Mouse (Mus musculus) 416B (cell line): ENCODE measurements around the gene Nol4l.

Experiments used
- DNase-seq: peaks from one replicate; pipeline ENCODE4 v3.0.0; 2011; ENCODE audit warnings: low read depth

Nol4l gene

DNA sequence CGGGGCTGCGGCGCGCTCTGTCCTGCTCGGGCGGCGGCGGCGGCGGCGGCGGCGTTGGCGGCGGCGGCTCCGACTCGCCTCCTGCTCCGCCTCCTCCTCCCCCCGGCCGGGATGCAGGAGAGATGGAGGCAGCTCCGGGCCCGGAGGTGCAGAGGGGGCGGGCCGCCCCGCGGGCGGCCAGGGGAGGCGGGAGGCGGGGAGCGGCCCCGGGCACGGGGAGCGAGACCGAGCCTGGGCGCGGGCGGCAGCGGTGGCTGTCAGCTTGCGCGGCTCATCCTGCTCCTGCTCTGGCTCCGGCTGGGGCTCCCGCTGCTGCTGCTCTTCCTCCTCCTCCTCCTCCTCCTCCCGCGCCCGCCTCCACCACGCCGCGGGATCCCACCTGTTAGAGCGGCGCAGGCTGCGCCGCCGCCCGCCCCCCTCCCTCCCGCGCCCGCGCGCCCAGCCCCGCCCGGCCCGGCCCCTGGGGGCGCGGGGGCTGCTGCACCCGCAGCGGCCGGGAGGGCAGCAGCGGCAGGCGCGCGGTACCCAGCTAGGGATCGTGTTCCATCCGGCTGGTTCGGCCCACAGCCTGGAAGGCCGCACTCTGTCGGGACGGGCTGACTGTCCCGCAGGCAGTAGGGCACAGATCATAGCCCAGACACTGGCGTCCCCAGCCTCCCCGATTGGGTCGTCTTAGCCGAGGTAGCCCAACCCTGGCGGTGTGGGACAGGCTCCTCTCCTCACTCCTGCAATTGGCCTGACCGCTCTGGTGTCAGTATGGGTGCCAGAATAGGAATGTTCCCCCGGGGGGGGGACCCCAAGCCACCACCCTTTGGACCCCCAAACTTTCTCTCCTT, at the start of gene Nol4l:
Gene Nol4l (minus strand): TSS at position 41 of the 836 bp plus-strand sequence.
- DNase-seq, result no peak

DNA sequence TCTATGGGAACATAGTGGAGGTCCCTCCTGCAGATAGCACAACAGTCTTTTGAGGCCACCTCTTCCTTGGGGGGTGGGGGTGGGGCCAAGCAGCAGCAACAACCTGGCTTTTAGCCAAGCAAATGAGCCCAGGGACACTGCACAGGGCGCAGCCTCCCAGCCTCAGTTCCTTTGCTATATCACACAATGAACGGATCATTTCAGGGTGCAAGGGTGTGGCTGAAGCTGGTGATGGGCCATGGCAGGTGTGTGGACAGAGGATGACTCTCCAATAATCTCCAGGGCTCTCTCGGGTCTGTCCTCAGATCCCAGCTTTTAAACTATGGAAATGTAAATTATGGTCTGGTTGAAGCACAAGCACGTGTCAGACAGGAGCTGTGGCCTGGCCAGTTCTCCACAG, 47.4 kb upstream of the Nol4l start:
- DNase-seq, result no peak

DNA sequence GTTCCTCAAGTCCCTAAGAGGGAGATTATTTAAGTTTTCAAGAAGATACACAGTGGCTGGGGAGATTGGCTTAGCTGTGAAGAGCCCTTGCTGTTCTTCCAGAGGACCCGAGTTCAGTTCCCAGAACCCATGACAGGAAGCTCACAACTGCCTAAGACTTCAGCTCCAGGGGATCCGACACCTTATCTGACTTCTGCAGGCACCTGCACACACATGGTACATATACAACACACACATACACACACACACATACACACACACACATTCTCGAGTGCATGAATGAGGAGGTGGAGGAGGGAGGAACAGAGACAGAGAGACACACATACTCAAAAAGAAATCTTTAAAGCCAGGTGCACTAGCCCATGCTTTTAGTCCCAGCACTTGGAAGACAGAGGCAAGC, 46.4 kb upstream of the Nol4l start:
- DNase-seq, result no peak

DNA sequence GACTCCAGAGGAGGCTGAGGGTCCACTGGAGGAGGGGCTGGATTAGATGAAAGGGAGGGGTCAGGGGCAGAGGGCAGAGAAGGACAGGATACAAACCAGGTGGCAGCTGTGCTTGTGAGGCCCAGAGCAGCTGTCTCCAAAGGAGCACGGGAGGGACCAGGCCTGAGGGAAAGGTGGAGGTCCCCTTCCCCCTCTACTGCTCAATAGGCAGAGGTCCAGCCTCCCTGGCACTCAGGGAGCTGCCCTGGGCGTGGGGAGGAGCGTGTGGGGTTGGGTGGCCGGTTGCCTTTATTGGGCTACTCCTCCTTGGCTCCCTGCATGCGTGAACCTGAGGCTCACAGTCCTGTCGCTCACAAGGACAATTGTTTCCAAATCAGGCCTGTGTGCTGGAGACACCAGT, 45.8 kb upstream of the Nol4l start:
- no peak for DNase-seq

DNA sequence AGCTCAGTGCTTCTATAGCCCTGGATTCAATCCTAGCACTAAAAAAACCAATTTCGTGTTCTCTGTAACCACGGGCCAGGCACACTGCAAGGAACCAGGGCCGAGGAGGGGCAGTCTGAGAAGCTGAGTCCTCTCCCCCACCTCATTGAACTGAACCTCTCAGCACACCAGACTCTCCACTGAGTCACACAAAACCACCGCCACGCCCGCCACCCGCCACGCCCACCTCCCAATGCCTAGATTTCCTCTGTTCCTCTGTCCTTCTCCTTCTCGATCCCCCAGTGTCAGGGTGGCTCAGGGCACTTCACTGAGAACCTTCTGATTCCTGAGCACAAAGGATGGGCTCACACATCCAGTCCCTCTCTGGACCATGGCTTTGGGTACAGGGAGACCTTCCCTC, 43.3 kb upstream of the Nol4l start:
- peak; percentile 49 for DNase-seq

DNA sequence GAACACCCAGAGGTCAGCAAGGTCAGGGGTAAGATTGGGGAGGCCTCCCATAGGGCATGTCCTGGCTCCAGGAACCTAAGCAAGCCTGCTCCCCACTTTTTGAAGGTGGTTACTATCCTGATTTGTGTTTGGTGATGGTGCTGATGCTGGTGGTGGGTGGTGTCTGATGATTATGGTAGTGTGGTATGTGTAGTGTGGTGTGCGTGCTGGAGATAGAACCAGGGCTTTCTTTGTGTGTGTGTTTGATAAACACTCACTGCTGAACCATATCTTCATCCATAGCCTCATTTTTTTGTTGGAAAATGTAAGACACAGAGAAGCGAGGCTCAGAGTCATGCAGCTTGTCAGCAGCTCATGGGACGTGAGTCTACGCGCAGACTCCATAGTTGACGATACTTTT, 38.8 kb upstream of the Nol4l start:
- DNase-seq, result no peak

DNA sequence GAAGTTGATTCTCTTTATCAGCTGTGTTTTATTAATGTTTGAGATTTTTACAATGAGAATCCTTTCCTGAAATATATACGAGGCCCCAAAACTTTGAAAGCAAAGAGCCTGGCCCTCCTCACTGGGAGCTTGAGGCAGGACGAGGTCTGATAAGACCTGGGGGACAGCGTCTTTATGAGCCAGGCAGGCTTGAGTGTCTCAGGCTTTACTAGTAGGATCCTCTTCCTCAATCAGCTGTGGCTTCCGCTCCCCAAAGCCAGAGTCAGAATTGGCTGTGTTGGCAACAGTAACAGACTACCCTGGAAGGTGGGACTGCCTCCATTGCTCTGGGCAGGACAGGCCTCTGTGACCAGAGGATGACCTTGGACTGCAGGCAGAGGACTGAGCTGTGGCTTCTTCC, 38.2 kb upstream of the Nol4l start:
- no peak for DNase-seq

DNA sequence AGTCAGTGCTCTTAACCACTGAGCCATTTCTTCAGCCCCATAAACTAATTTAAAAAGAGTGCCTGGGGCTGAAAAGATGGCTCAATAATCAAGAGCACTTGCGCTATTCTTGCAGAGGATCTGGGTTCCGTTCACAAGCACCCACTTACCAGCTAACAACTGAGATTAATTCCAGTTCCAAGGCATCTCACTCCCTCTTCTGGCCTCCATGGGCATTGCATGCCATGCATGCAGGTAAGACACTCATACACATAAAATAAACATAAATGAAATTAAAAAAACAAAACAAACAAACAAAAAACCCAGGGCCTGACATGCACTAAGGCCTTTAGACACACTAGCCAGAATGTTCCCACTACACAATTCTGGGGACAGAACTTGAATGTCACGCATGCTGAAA, 34.6 kb upstream of the Nol4l start:
- DNase-seq, result peak; percentile 45

DNA sequence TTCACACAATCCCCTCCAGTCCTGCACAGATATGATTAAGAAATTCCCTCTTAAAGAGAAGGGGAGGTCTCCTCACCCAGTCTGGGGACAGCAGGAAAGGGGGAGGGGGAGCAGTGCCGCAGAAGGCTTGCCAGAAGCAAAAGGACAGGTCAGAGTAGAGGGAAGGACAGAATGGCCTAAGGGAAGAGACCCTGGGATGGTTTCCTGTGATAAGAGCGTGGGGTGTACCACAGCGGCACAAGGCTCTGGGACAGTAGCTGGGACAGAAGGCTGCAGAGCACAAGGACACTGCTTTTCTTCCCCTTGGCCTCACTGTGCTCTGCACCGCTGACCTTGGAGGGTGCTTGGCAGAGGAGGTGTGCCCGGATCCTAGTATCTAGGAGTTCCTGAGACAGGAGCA, 31.8 kb upstream of the Nol4l start:
- DNase-seq, result peak; percentile 96

DNA sequence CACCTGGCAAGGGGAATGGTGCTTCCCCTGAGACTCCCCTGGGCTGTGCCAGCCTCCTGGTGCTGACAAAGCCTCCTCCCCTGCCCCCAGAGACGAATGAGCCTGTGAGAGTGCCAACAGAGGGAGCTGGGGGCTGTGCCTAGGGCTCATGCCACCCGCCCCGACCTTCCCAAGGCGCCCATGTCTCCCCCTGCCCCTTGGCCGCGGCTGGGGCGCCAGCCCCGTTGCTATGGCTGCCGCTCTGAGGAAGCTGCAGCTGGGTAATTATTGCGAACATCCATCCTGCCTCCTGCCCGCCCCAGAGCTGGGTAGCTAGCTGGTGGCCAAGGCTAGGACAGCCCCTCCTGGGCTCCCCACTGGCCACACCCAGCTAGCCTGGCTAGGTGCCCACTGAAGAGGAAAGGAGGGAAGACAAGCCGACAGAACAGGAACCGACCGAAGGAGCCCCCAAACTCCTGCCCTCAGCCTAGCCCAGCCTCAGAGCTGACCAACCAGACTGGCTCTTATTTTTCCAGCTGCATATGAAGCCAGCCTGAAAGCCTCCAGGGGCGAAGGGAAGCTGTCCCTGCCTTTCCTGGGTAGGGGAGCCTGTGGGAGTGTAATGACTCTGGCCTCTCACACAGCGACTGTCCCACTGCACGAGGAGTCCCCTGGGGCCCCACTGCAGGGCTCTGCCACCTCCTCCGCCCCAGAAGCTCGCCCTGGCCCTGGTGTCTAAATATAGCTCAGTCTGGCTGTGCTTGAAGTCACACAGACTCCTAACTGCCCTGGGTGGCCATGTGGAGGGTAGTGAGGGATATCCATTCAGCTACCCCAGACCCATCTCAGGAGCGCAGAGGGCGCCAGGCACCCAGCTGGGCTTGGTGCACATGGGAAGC, 31.1 kb upstream of the Nol4l start:
- peak; percentile 92 for DNase-seq

DNA sequence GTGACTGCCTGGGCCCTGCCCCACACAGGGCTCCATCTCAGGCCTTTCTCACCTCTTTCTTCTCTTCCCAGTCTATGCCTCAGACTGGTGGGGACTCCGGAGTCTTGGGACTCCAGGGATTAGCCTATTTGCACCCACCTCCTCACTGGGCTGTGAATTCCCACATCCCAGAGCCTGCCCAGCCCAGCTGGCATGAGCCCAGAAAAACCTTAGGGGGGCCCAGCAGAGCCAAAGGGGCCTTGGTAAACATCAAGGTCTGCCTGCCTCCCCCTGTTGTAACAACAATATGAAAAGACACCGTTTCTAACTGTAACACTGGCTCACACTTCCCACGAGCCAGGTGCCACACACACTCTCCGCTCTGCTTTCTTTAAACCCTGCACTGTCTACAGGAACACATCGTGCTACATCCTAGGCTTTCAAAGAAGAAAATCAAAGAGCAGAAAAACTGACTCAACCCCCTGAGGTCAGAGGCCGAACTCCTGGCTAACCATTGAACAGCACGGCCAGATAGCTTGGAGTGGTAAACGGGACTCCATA, 29.9 kb upstream of the Nol4l start:
- DNase-seq, result no peak

DNA sequence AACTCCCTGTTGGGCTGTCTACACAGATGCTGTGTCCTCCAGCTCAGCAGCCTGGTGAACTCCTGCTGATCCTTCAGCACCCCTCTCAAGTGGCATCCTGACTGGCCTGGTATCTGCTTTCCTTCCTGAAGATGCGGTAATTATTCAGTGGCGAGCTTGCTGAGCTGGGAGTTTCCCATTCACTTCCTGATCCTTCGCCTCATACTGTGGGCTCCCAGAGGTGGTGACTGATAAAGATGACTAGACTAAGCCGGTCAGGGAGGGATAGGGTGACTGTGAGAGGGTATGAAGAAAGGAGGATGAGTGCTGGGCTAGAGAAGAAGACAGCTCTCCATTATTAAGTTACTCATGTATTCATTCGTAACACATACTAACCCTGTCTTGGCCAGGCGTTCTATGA, 28.7 kb upstream of the Nol4l start:
- DNase-seq, result peak; percentile 70

DNA sequence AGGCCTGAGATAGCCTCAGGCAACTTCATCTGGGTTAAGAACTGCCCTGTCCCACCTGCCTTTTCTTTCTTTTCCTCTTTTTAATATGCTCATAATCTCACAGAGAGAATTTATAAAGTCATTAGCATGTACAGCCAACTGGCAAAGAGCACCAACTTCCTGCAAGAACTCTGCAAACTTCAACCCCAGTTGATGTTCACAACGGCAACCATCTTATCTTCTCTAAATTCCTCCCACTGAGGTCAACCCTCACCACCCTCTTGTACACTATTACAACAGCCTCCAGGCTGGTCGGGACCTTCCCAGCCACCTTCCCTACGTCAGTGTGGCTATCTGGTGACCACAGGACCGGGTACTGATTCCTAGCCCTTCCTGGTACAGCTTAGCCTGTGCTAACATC, 27.5 kb upstream of the Nol4l start:
- peak; percentile 76 for DNase-seq

DNA sequence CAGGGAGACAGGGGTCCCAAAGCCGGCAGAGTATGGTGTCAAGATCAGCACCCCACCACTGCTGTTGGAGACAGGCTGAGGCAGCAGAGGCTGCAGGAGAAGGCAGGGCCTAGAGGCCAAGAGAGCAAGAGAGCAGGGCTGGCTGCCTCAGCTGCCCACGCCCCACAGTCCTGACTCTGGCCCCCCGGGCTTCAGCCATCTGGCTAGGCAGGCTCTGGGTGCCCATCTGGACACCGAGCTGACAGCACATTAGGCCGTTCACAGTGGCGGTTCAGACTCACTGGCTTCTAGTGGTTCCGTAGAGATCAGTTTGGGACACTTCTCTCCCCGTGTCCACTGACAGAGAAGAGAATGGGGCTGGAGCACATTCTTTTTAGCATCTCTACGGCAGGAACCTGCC, 26.4 kb upstream of the Nol4l start:
- DNase-seq, result no peak

DNA sequence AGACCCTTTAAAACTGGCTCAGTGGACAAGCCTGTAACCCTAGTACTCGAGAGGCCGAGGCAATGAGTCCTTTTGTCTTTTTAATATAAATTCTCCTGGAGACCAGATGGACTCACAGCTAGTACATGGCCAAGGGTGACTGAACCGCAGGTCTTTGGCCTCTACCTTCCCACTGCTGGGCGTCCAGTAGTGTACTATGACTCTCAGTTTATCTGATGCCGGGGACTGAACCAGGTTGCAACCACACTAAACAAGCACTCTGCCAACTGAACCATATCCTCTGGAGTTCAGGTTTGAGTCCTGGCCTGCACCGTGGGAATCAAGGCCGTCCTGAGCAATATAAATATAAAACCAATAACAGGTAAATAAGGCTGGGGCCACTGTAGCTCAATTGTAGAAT, 24.8 kb upstream of the Nol4l start:
- DNase-seq, result no peak

DNA sequence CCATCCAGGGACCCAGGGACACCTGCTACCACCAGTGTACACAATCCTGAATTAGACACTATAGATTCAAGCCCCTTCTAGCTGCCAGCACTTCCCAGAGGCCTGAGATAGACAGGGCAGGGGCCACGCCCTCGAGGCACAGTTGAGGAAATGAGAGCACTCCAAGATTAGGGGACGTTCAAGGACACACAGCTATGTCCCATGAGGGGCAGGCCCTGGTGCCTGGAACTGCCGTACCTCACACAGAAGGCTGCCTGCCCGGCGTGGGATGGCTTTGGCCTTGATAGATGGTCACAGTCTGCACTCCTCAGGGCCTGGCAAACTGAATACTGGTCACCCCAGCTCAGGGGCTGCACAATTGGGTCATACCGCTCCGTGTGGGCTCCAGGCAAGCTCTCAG, 19.7 kb upstream of the Nol4l start:
- no peak for DNase-seq

DNA sequence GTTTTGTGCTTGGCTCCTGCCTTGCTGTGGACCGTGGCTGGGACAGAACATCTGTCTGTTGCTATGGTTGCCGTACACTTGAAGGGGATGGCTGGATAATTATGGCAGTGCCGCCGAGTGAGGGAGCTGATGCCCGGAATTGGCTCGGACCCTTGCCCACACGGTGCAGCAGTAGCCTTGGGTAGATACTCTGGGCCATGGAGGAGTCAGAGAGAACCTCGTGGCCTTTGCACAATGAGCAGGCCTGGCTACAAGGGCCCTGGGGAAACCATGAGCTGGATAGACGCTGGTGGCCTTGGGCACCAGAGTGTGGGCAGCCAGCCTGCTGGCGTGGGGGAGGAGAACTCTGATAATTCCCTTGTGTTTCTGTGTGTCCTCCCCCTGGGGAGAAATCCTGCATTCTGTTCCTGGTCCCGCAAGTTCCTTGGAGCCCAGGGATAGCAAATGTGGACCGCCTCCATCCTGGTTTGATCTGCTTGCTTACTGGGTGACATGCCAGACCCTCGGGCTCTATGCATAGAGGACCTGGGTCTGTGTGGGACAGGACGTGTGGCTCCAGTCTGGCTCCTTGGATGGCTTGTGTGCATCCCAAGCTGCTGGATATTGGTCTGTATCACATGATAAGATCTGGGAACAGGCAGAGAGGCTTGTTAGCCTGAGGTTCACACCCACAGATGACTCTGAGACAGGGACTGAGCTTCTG, 18.6 kb upstream of the Nol4l start:
- no peak for DNase-seq

DNA sequence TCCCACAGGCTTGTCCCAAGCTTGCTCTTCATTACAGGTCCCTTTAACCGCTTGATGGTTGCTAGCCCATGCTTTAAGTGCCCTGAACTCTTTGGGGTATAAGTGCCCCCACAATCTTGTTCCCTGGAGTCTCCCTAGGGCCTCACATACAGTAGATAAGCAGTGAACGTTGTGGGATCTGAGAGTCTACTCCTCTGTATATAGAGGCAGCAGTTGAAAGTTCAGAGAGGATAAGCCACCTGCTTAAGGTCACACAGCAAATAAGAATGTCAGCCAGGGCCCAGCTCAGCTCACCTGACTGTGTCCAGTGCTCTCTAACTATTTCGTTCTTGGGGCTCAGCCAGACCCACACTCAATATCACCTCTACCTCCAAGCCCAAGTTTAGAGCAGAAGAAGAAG, 17.9 kb upstream of the Nol4l start:
- no peak for DNase-seq

DNA sequence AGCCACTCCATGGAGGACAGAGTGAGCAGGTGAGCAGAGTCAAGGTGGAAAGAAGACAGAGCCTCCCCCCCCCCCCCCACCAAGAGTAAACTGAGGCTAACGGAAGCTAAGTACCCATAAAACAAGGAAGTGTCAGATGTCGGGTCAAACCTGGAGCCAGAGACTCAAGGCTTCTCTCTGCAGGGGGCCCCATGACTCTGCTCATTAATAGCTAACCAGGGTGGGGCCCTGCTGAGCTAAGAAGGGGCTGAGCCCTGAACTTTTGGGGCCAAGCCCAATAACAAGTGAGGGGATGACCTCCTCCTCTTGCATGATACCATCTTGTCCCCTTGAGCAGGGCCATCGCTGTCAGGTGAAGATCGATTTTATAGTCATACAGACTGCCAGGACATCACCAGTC, 17.2 kb upstream of the Nol4l start:
- DNase-seq, result no peak

DNA sequence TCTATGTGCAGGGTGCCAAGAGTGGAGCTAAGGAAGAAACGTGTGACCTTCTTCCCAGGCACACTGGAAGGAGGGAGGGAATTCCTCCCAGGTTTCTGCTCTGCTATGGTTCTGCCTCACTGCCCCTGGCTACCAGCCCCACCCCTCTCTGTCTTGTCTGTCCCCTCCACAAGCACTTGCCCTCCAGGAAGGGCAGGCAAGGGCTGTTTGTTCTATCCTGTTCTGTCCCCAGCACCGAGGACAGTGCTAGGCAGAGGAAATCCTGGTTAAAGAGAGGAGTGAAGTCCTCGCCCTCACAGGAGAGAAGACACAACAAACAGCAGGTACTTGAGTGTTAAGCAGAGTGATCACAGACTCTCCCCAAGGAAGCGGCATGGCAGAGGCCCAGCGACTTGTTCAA, 16.7 kb upstream of the Nol4l start:
- no peak for DNase-seq

DNA sequence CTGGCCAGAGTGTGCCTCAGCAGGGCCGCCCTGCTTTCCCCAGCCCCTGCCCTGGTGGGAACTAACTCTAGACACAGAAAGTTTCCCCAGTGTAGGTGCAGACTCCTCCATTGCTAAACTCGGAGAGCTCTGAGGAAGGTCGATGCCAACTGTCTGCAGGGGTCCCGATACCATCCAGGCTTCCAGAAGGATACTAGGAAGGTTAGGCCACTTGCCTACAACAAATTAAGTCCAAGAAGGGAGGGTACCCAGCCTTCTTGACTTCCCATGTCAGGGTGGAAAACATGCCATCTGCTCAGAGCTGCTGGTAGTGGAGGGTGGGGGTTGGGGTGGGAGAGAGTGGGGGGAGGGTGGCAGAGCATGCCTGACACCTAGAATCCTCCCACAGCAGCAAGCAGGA, 15.0 kb upstream of the Nol4l start:
- DNase-seq, result no peak

DNA sequence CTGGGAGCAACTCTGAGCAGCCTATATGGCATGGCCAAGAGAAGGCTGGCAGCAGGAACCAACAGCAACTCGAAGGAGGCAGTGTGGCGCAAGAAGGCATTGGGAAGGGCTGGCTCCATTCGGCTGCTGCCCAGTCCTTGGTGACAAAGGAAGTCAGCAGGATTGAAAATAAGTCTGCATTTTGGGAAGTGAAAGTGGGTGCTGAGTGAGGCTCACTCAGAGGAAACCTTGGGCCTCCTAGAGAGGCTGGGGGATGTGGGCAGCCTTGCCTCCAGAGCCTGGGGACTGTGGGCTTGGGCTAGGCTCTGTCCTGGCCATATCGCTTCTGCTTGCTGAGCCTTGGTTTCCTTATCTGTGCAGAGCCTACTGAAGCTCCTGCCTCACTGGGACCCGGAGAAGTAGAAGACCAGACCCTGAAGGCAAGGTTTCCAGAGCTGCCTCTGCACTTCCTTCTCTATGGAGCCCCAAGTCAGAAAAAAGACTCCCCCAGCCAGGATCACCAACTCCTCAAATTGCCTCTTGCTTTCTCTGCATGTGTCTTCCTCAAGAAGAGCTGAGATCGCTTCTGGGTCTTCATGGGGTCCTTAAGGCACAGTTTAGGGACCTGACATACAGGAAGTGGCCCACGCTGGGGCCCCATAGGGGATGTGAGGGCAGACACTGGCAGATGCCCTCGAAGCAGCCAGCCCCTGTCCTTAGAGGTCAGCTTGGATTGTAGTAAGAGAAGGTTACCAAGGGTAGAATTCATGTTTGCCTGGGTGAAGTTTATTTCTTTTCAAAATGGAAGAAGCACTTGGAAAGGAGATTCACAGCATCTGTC, 14.3 kb upstream of the Nol4l start:
- no peak for DNase-seq
